Mouse (Mus musculus): ENCODE data around the gene Alpl. TPM values are rescaled to one million over a fixed set of nuclear protein-coding genes. Genes with fewer than 3 reads are reported as not detected.

The Alpl gene
- total RNA-seq, 2 experiments from 2014 or later: 5.1 to 8.5 TPM

- DNase-seq (ENCODE audit: extremely low spot score in 1 of 2, low spot score in 2 of 2): peak in 1 of 2 experiments; percentile 43
- intact Hi-C loops (cut with DNase I): no loop called here
- H3K27ac ChIP-seq: peak overlapping the region; percentile 50
- no peak overlapping the region for H3K4me3 ChIP-seq
- TF ChIP-seq CTCF (IDR thresholded peaks at IDR 0.05): no peak
Observed at GRCm38 (mm10) chr4:137765554-137765971, 30.6 kb downstream of the Alpl start.

- Histone ChIP-seq H3K4me3 (no peak overlapping the region), H3K27ac (no peak overlapping the region)
- DNase-seq (ENCODE audit: extremely low spot score in 1 of 2, low spot score in 2 of 2): no peak
- intact Hi-C loops (cut with DNase I): no loop called here
- TF ChIP-seq CTCF (IDR thresholded peaks at IDR 0.05): no peak
Observed at GRCm38 (mm10) chr4:137764621-137765020, 31.6 kb downstream of the Alpl start.

- intact Hi-C loops (cut with DNase I): no loop called here
- DNase-seq (ENCODE audit: extremely low spot score in 1 of 2, low spot score in 2 of 2): no peak
- no peak overlapping the region for H3K27ac ChIP-seq
Observed at GRCm38 (mm10) chr4:137763920-137764495, 32.2 kb downstream of the Alpl start.

GRCm38 (mm10) chr4:137762886-137763285, 33.3 kb downstream of the Alpl start:
- Histone ChIP-seq H3K27ac (no peak overlapping the region), H3K4me3 (no peak overlapping the region)
- no peak for TF ChIP-seq CTCF (IDR thresholded peaks at IDR 0.05)
- DNase-seq (ENCODE audit: extremely low spot score in 1 of 2, low spot score in 2 of 2): no peak
- intact Hi-C loops (cut with DNase I): no loop called here

More at GRCm38 (mm10) chr4:137763920-137764495, 32.2 kb downstream of the Alpl start:
- no peak for TF ChIP-seq CTCF (IDR thresholded peaks at IDR 0.05)
- no peak overlapping the region for H3K4me3 ChIP-seq

- Histone ChIP-seq H3K27ac (no peak overlapping the region), H3K4me3 (no peak overlapping the region)
- no peak for DNase-seq (ENCODE audit: extremely low spot score in 1 of 2, low spot score in 2 of 2)
- TF ChIP-seq CTCF (IDR thresholded peaks at IDR 0.05): no peak
- intact Hi-C loops (cut with DNase I): no loop called here
Observed at GRCm38 (mm10) chr4:137754446-137754845, 41.7 kb downstream of the Alpl start.

GRCm38 (mm10) chr4:137753199-137753598, 43.0 kb downstream of the Alpl start:
- DNase-seq (ENCODE audit: extremely low spot score in 1 of 2, low spot score in 2 of 2): no peak
- intact Hi-C loops (cut with DNase I): no loop called here
- no peak for TF ChIP-seq CTCF (IDR thresholded peaks at IDR 0.05)
- Histone ChIP-seq H3K4me3 (no peak overlapping the region), H3K27ac (no peak overlapping the region)

GRCm38 (mm10) chr4:137752471-137752870, 43.7 kb downstream of the Alpl start:
- intact Hi-C loops (cut with DNase I): no loop called here
- DNase-seq (ENCODE audit: extremely low spot score in 1 of 2, low spot score in 2 of 2): no peak
- H3K4me3 ChIP-seq: no peak overlapping the region
- H3K27ac ChIP-seq: no peak overlapping the region
- TF ChIP-seq CTCF (IDR thresholded peaks at IDR 0.05): no peak

GRCm38 (mm10) chr4:137751717-137752116, 44.5 kb downstream of the Alpl start:
- intact Hi-C loops (cut with DNase I): no loop called here
- H3K4me3 ChIP-seq: no peak overlapping the region
- no peak for DNase-seq (ENCODE audit: extremely low spot score in 1 of 2, low spot score in 2 of 2)
- TF ChIP-seq CTCF (IDR thresholded peaks at IDR 0.05): no peak
- no peak overlapping the region for H3K27ac ChIP-seq

GRCm38 (mm10) chr4:137751310-137751709, 44.9 kb downstream of the Alpl start:
- TF ChIP-seq CTCF (IDR thresholded peaks at IDR 0.05): no peak
- DNase-seq (ENCODE audit: extremely low spot score in 1 of 2, low spot score in 2 of 2): no peak
- Histone ChIP-seq H3K27ac (no peak overlapping the region), H3K4me3 (no peak overlapping the region)
- intact Hi-C loops (cut with DNase I): no loop called here

- no peak overlapping the region for H3K4me3 ChIP-seq
- no peak for DNase-seq (ENCODE audit: extremely low spot score in 1 of 2, low spot score in 2 of 2)
- H3K27ac ChIP-seq: no peak overlapping the region
- intact Hi-C loops (cut with DNase I): no loop called here
- no peak for TF ChIP-seq CTCF (IDR thresholded peaks at IDR 0.05)
Observed at GRCm38 (mm10) chr4:137750121-137750520, 46.1 kb downstream of the Alpl start.

GRCm38 (mm10) chr4:137749680-137750079, 46.5 kb downstream of the Alpl start:
- TF ChIP-seq CTCF (IDR thresholded peaks at IDR 0.05): no peak
- intact Hi-C loops (cut with DNase I): no loop called here

GRCm38 (mm10) chr4:137748726-137749125, 47.5 kb downstream of the Alpl start:
- no peak for DNase-seq (ENCODE audit: extremely low spot score in 1 of 2, low spot score in 2 of 2)
- TF ChIP-seq CTCF (IDR thresholded peaks at IDR 0.05): no peak
- Histone ChIP-seq H3K27ac (no peak overlapping the region), H3K4me3 (no peak overlapping the region)
- intact Hi-C loops (cut with DNase I): no loop called here

More at GRCm38 (mm10) chr4:137749680-137750079, 46.5 kb downstream of the Alpl start:
- Histone ChIP-seq H3K27ac (no peak overlapping the region), H3K4me3 (no peak overlapping the region)
- DNase-seq (ENCODE audit: extremely low spot score in 1 of 2, low spot score in 2 of 2): no peak

GRCm38 (mm10) chr4:137747590-137747989, 48.6 kb downstream of the Alpl start:
- no peak overlapping the region for H3K4me3 ChIP-seq
- no peak overlapping the region for H3K27ac ChIP-seq
- TF ChIP-seq CTCF (IDR thresholded peaks at IDR 0.05): no peak
- no peak for DNase-seq (ENCODE audit: extremely low spot score in 1 of 2, low spot score in 2 of 2)
- intact Hi-C loops (cut with DNase I): no loop called here

All from left cerebral cortex, adult 2 months (tissue).